8 mouse cellular contexts compared by ENCODE assay signal in the genomic region with DNA sequence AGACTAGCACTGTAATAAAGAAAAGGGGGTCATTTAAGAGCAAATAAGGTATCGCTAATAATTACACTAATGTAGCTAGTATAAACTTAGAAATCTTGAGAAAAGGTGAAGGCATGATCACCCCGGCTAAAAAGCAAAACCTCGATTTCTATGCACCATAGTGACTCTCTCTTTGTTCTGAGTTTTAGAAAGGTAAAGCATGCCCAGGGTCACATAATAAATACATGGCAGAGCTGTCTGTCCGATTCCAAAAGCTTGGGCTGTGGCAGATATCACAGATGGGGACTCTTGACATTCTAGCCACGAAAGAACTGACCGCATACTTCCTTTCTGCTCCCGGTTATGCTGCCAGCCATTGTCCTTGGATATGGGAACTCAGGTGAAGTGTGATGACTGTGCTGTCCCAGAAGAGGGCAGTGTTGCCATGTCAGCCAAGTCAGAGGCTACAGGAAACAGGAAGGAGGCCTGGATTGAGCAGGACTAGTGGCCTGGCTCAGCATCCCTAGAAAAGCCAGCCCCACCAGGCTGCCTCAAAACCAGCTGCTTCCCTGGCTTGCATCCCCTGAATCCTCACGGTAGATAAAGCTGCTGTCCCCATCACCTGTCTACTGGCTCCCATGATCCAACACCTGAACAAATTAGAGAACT.
DNase-seq lines count a peak whose midpoint lies in the region; ATAC-seq and TF ChIP-seq lines count a peak whose summit lies in the region.

No protein-coding gene starts in this region.

- H3K36me3 ChIP-seq in kidney, adult 2 months (ENCODE audit: control insufficient read depth, insufficient read depth, low read length): no peaks in the 10 kb centered on the region
- H3K36me3 ChIP-seq in forebrain, embryonic 12.5 days (replicated peaks): no peaks in the 10 kb centered on the region

- DNase-seq in kidney, adult 2 months: peak; percentile 6
- DNase-seq in kidney, adult 8-10 months: no peak
- DNase-seq in kidney, postnatal 14 days: peak; percentile 12
- peak; percentile 4 to 23 for DNase-seq in lung, postnatal 4 days
- peak; percentile 22 for DNase-seq in right cerebral cortex, postnatal 4 days
- DNase-seq in T-cell, adult 2 months (ENCODE audit: low spot score): no peak

- H3K9ac ChIP-seq in forebrain, embryonic 12.5 days: no peak overlapping the region

- H3K27me3 ChIP-seq in kidney, adult 2 months (replicated peaks; ENCODE audit: control insufficient read depth, insufficient read depth, low read length): no peaks in the 10 kb centered on the region
- H3K27me3 ChIP-seq in forebrain, embryonic 12.5 days: no peaks in the 10 kb centered on the region

- 42% methylated on average over 8 of the region's 8 CpGs for WGBS in kidney, adult 2 months
- WGBS in forebrain, embryonic 12.5 days: 39% methylated on average over 8 of the region's 8 CpGs

- no peak overlapping the region for H3K4me2 ChIP-seq in forebrain, embryonic 12.5 days

- H3K4me3 ChIP-seq in kidney, adult 2 months (ENCODE audit: insufficient read depth, low read depth, low read length): no peak overlapping the region
- no peak overlapping the region for H3K4me3 ChIP-seq in forebrain, embryonic 12.5 days (replicated peaks)

- TF ChIP-seq CTCF in kidney, adult 2 months (conservative IDR thresholded peaks at IDR 0.05; ENCODE audit: insufficient read depth, insufficient read length, low read depth, low read length): peak; percentile 57

- peak; percentile 98 for ATAC-seq in cerebellum, adult (ENCODE audit: insufficient number of reproducible peaks, low FRiP score, low TSS enrichment)
- peak; percentile 88 for ATAC-seq in forebrain, embryonic 12.5 days (ENCODE audit: low FRiP score)

- H3K9me3 ChIP-seq in forebrain, embryonic 12.5 days: no peaks in the 10 kb centered on the region

- no peak for TF ChIP-seq POLR2A in kidney, adult 2 months (IDR thresholded peaks at IDR 0.05; ENCODE audit: low read depth, low read length)

- no peak overlapping the region for H3K27ac ChIP-seq in kidney, adult 2 months (ENCODE audit: insufficient read depth, low read depth, low read length)
- H3K27ac ChIP-seq in forebrain, embryonic 12.5 days: 0 out of 2 replicates have a peak overlapping the region, but pooled peaks have one; percentile 19

- no peaks in the 10 kb centered on the region for H3K4me1 ChIP-seq in kidney, adult 2 months (ENCODE audit: control insufficient read depth, insufficient read depth, low read length)
- H3K4me1 ChIP-seq in forebrain, embryonic 12.5 days: peaks cover 3% of the 10 kb centered on the region; the same call in 1 of the 2 replicates

Comparison
In these comparisons a context has a peak if more than half of its experiments do, and no peak if none do; other contexts are left out.
1. DNase-seq: peak in kidney, adult 2 months (single experiment), kidney, postnatal 14 days (single experiment), lung, postnatal 4 days (2 of 2) and right cerebral cortex, postnatal 4 days (single experiment); none in kidney, adult 8-10 months (0 of 2) and T-cell, adult 2 months (single experiment).